Mouse (Mus musculus): ENCODE results near the gene Tmem52. TPM values are rescaled to one million over a fixed set of nuclear protein-coding genes. Genes with fewer than 3 reads are reported as not detected.

Tmem52 gene
- polyA plus RNA-seq, 1 experiment from 2014 or later, result not detected

Other genes with a start within 250 kb of the Tmem52 start
- 12.3 and 14.2 TPM in 2 replicates for gene Ski, start 246.5 kb upstream of the Tmem52 start, polyA plus RNA-seq (2016; fragmentation: Nextera tagmentation; extraction: Ambion mirVana)
- 96.4 and 96.9 TPM in 2 replicates for gene Faap20, start 219.3 kb upstream of the Tmem52 start, polyA plus RNA-seq (2016; fragmentation: Nextera tagmentation; extraction: Ambion mirVana)
- 26.5 and 26.7 TPM in 2 replicates for gene Prkcz, start 107.8 kb upstream of the Tmem52 start, polyA plus RNA-seq (2016; fragmentation: Nextera tagmentation; extraction: Ambion mirVana)
- gene Gabrd, start 71.0 kb upstream of the Tmem52 start, polyA plus RNA-seq (2016; fragmentation: Nextera tagmentation; extraction: Ambion mirVana), result not detected in 2 replicates
- 6.4 and 6.9 TPM in 2 replicates for gene Cfap74, start 59.9 kb upstream of the Tmem52 start, polyA plus RNA-seq (2016; fragmentation: Nextera tagmentation; extraction: Ambion mirVana)
- gene Gnb1, start 22.2 kb downstream of the Tmem52 start, polyA plus RNA-seq (2016; fragmentation: Nextera tagmentation; extraction: Ambion mirVana), result 667 and 781 TPM in 2 replicates
- gene Nadk, start 93.3 kb downstream of the Tmem52 start, polyA plus RNA-seq (2016; fragmentation: Nextera tagmentation; extraction: Ambion mirVana), result 93.5 and 101 TPM in 2 replicates
- 12.9 and 14.1 TPM in 2 replicates for gene Slc35e2, start 132.3 kb downstream of the Tmem52 start, polyA plus RNA-seq (2016; fragmentation: Nextera tagmentation; extraction: Ambion mirVana)
- 91.6 and 97.7 TPM in 2 replicates for gene Cdk11b, start 155.7 kb downstream of the Tmem52 start, polyA plus RNA-seq (2016; fragmentation: Nextera tagmentation; extraction: Ambion mirVana)
- gene Gm10563, start 176.3 kb downstream of the Tmem52 start, polyA plus RNA-seq (2016; fragmentation: Nextera tagmentation; extraction: Ambion mirVana), result not detected in 2 replicates
- 2.2 and 2.4 TPM in 2 replicates for gene Mmp23, start 184.3 kb downstream of the Tmem52 start, polyA plus RNA-seq (2016; fragmentation: Nextera tagmentation; extraction: Ambion mirVana)
- gene Mib2, start 200.1 kb downstream of the Tmem52 start, polyA plus RNA-seq (2016; fragmentation: Nextera tagmentation; extraction: Ambion mirVana), result 30.7 and 35.8 TPM in 2 replicates
- 2.4 and 5.9 TPM in 2 replicates for gene Fndc10, start 225.2 kb downstream of the Tmem52 start, polyA plus RNA-seq (2016; fragmentation: Nextera tagmentation; extraction: Ambion mirVana)
- gene Ssu72, start 235.7 kb downstream of the Tmem52 start, polyA plus RNA-seq (2016; fragmentation: Nextera tagmentation; extraction: Ambion mirVana), result 137 and 139 TPM in 2 replicates

Measured in forebrain, embryonic 12.5 days (tissue).